Mouse (Mus musculus) splenic B cell, adult 2 months (primary cell): ENCODE measurements around the gene Cxxc4.
A peak's percentile ranks its signal among the peaks of the same experiment; 100 is the strongest.

Source experiments
- DNase-seq: peaks from one replicate; pipeline ENCODE4 v3.0.0-alpha.2; 2011; ENCODE audit warnings: low read depth, low spot score
- H3K27me3 ChIP-seq: 2 replicates; pipeline ENCODE4 v1.6.1; 2012; ENCODE audit warnings: mild to moderate bottlenecking, low read length, moderate library complexity, mixed read lengths; ENCODE audit not compliant: control insufficient read depth, poor library complexity, insufficient read depth, severe bottlenecking
- H3K36me3 ChIP-seq: 2 replicates; pipeline ENCODE4 v1.6.1; 2012; ENCODE audit warnings: mild to moderate bottlenecking, low read length, moderate library complexity, mixed read lengths; ENCODE audit not compliant: control insufficient read depth, poor library complexity, insufficient read depth, severe bottlenecking

Gene Cxxc4

DNA sequence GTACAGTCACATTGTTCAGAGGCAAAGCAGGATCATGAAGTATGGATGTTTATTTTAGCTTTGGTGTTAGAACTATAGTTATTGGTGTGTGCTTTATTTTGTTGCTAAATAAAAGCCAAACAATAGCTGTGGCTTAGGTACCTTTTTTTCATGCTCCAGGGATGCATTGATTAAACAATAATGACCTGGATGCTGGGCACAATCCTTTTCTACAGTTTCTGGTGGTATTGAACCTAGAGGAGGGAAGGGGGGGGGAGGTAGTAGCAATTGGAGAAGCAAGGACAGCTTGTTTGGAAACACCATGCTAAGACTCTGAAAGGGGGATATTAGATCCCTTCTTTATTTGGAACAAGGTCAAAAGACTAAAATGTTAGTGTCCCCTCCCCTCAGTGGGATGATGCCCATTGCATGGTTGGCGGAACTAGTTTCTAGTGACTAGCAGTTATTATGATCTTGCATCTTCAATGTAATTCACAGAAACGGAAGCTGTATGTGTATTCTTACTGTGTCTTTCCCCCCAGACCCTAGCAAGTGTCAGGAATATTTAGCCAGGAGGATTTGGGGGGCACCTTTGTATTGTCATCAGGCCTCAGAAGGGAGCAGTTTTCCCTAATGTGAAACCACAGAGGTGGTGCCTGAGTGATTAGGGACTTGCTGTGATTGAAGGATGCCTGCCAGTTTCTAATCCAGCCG is 975 bp downstream of the Cxxc4 start:
- Histone ChIP-seq H3K27me3 (peaks cover 3% of the 10 kb centered on the region), H3K36me3 (no peaks in the 10 kb centered on the region)
- no peak for DNase-seq

DNA sequence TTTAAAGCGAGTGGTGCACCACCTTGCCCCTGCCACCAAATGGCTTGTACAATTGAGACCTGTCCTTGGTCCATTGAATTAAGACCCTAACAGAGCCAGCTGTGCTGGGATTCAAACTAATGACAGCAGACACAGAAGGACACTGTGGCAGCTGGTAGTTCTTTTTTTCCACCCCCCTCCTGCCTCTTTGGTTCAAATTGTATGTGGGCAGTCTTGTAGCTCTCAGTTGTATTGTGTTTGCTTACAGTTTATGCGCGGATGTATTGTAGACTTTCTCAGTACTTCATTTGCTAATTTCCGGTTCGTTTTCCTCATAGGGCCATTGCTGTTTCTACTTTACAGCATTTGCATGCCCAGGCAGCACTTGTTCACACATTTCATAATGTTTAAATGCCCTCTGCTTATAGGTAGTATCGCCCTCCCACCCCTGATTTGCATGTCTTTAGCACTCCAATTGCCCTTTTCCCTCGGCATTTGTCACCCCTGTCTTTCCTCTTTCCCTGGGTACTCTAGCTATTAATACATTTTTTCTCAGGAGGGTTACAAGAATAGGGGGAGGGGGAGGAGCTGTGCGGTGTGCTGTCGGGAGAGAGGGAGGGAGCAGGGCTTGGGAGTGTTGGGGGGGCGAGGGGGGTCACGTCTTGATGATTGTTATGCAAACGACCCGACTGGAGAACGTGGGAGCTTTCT is 2.5 kb downstream of the Cxxc4 start:
- no peaks in the 10 kb centered on the region for H3K36me3 ChIP-seq
- DNase-seq: no peak

GRCm38 (mm10) chr3:134239321-134239970 is 3.2 kb downstream of the Cxxc4 start:
- peak; percentile 2 for DNase-seq
- Histone ChIP-seq H3K36me3 (no peaks in the 10 kb centered on the region), H3K27me3 (peaks cover 3% of the 10 kb centered on the region)

More for the DNA sequence above, 2.5 kb downstream of the Cxxc4 start:
- peaks cover 3% of the 10 kb centered on the region for H3K27me3 ChIP-seq

DNA sequence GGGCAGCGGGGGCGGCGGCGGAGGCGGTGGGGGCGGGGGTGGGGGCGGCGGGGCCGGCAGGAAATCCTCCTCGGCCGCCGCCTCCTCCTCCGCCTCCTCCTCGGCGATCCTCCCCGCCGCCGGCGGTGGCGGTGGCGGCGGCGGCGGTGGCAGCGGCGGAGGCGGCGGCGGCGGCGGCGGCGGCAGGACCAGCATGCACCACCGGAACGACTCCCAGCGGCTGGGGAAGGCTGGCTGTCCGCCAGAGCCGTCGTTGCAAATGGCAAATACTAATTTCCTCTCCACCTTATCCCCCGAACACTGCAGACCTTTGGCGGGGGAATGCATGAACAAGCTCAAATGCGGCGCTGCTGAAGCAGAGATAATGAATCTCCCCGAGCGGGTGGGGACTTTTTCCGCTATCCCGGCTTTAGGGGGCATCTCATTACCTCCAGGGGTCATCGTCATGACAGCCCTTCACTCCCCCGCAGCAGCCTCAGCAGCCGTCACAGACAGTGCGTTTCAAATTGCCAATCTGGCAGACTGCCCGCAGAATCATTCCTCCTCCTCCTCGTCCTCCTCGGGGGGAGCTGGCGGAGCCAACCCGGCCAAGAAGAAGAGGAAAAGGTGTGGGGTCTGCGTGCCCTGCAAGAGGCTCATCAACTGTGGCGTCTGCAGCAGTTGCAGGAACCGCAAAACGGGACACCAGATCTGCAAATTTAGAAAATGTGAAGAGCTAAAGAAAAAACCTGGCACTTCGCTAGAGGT is 3.9 kb downstream of the Cxxc4 start:
- DNase-seq: peak; percentile 1
- Histone ChIP-seq H3K27me3 (peaks cover 3% of the 10 kb centered on the region), H3K36me3 (no peaks in the 10 kb centered on the region)

GRCm38 (mm10) chr3:134240718-134241025 is 4.4 kb downstream of the Cxxc4 start:
- DNase-seq: no peak
- peaks cover 3% of the 10 kb centered on the region for H3K27me3 ChIP-seq
- no peaks in the 10 kb centered on the region for H3K36me3 ChIP-seq

GRCm38 (mm10) chr3:134243168-134243849 is 7.0 kb downstream of the Cxxc4 start:
- DNase-seq: no peak
- Histone ChIP-seq H3K36me3 (no peaks in the 10 kb centered on the region), H3K27me3 (peaks cover 3% of the 10 kb centered on the region)

DNA sequence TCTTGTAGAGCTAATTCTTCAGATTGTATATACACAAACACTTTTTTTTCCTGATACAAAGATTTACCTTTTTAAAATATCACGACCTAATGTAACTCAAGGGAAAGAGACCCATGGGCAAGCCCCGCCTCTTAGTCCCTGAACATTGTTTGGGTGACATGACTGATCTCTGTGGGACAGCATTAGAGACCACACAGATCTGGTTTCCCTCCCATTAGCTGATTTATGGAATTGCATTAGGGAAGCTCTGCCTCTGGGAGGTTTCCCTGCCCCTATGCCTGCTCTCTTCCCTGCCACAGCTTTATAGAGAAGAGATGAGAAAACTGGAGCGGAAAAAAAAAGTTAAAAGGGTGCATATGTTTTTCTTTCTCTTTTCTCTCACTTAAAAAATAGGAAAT is 7.6 kb downstream of the Cxxc4 start:
- Histone ChIP-seq H3K27me3 (no peaks in the 10 kb centered on the region; the same call in 1 of the 2 replicates), H3K36me3 (no peaks in the 10 kb centered on the region)
- DNase-seq: no peak

DNA sequence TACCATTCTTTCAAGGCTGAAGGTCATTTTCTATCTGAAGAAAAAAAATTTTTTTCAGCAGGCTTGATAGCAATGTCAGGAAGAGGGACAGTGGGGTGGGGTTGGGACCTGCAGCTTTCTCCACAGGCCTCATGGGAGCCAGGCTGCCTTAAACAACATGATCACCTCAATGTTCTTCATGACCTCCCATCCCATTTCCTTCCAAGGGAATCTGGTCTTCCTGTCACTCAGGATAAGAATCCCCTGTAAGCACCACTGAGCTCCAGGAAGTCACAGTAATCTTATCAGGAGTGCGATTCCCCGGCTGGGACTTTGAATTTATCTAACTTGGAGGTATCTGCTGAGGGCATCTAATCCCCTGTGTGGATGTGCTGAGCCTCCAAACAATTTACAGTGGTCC is 17.9 kb downstream of the Cxxc4 start:
- H3K36me3 ChIP-seq: no peaks in the 10 kb centered on the region
- DNase-seq: no peak
- no peaks in the 10 kb centered on the region; the same call in 1 of the 2 replicates for H3K27me3 ChIP-seq

- H3K27me3 ChIP-seq: no peaks in the 10 kb centered on the region; the same call in 1 of the 2 replicates
- no peaks in the 10 kb centered on the region for H3K36me3 ChIP-seq
- no peak for DNase-seq
These were observed 22.4 kb downstream of the Cxxc4 start for GRCm38 (mm10) chr3:134258715-134259114.

DNA sequence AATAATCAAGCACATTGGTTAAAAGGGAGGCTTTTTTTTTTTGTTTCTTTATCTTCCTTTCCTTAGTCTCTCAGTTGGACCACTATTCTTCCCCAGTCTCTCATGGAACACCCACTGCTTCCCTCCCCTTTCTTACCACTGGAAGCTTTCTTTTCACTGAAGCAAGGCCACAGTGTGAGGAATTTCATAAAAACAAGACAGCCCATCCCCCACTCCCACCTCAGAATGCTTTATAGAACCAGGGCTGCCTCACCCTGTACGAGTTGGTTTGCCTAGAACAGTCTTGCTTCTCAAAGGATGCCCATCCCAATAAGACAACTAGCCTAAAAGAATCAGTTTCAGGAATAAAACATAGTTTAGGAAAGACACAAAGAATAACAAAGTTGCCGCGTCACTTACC is 23.0 kb downstream of the Cxxc4 start:
- Histone ChIP-seq H3K27me3 (no peaks in the 10 kb centered on the region), H3K36me3 (no peaks in the 10 kb centered on the region)
- DNase-seq: no peak

- no peaks in the 10 kb centered on the region for H3K36me3 ChIP-seq
- no peak for DNase-seq
- H3K27me3 ChIP-seq: no peaks in the 10 kb centered on the region
These were observed 43.4 kb downstream of the Cxxc4 start for GRCm38 (mm10) chr3:134279655-134280054.

- DNase-seq: no peak
- H3K36me3 ChIP-seq: no peaks in the 10 kb centered on the region
- H3K27me3 ChIP-seq: no peaks in the 10 kb centered on the region
These were observed 45.5 kb downstream of the Cxxc4 start for GRCm38 (mm10) chr3:134281527-134282370.

DNA sequence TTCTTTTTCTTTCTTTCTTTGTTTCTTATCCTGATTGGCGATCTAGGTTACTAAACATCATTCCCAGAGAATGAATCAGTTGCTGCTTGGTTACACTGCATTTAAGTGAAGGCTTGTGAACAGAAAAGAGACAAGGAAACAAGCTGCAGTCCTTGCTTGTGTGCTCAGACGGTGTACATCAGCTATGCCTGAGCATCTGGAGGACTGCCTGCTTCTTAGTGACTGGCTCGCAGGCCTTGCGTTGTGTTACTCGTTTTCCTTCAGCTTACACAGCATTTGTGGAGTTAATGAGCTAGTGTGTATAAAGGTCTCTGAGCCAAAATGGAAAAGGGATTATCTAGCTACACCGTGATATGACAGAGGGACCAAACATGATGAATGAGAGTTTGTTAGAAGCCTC is 58.9 kb downstream of the Cxxc4 start:
- H3K27me3 ChIP-seq: no peaks in the 10 kb centered on the region
- no peaks in the 10 kb centered on the region for H3K36me3 ChIP-seq
- DNase-seq: no peak
